Mouse (Mus musculus) neural tube, embryonic 15.5 days (tissue): Measurements from ENCODE around the gene Pcp2. TPM values are rescaled to one million over a fixed set of nuclear protein-coding genes. Genes with fewer than 3 reads are reported as not detected.
A peak's percentile ranks its signal among the peaks of the same experiment; 100 is the strongest.

Experiments used
- ATAC-seq: fragments of 200-750 bp; cut with Nextera tagmentation; 2 replicates; pipeline ENCODE4 v1.8.0; 2017; ENCODE audit warnings: mild to moderate bottlenecking, moderate TSS enrichment, moderate library complexity; ENCODE audit not compliant: low FRiP score
- H3K27ac ChIP-seq: fragments of 300-500 bp; sonication (generic); replicated peaks from 2 replicates; pipeline ENCODE4 v1.5.1; 2015; ENCODE audit warnings: mild to moderate bottlenecking, inconsistent platforms
- H3K27me3 ChIP-seq: fragments of 300-500 bp; sonication (generic); replicated peaks from 2 replicates; pipeline ENCODE4 v1.6.1; 2015; ENCODE audit warnings: inconsistent platforms
- H3K36me3 ChIP-seq: fragments of 300-500 bp; sonication (generic); 2 replicates; pipeline ENCODE4 v1.6.1; 2015; ENCODE audit warnings: inconsistent platforms
- H3K4me1 ChIP-seq: fragments of 300-500 bp; sonication (generic); 2 replicates; pipeline ENCODE4 v1.6.1; 2015; ENCODE audit warnings: inconsistent platforms
- H3K4me2 ChIP-seq: fragments of 300-500 bp; sonication (generic); 2 replicates; pipeline ENCODE4 v1.6.1; 2015; ENCODE audit warnings: inconsistent platforms, mild to moderate bottlenecking, moderate library complexity
- H3K4me3 ChIP-seq: fragments of 300-500 bp; sonication (generic); replicated peaks from 2 replicates; pipeline ENCODE4 v1.5.1; 2015; ENCODE audit warnings: mild to moderate bottlenecking, inconsistent platforms
- H3K9ac ChIP-seq: fragments of 300-500 bp; sonication (generic); replicated peaks from 2 replicates; pipeline ENCODE4 v1.6.1; 2015; ENCODE audit warnings: mild to moderate bottlenecking, inconsistent platforms
- H3K9me3 ChIP-seq: fragments of 300-500 bp; sonication (generic); replicated peaks from 2 replicates; pipeline ENCODE4 v1.6.1; 2016; ENCODE audit warnings: inconsistent platforms
- WGBS: fragments of 180-500 bp; shearing (Covaris S2); methylation state at CpG from one replicate; pipeline ENCODE4 v1.1.7; 2015; ENCODE audit warnings: mixed read lengths; 5-methylcytosine and 5-hydroxymethylcytosine counted together
- polyA plus RNA-seq: library from polyadenylated mRNA; unstranded; fragments of >200 nt; fragmentation: Nextera tagmentation; extraction: Ambion mirVana; gene quantifications from 2 replicates; pipeline ENCODE4 v1.2.1, GENCODE M21; 2015

Pcp2 gene
- polyA plus RNA-seq: 0.11 and 0.82 TPM in 2 replicates

GRCm38 (mm10) chr8:3625445-3625844 lies at the start of gene Pcp2:
Gene Pcp2, minus strand, starts transcription at chr8:3625545.
- WGBS: 58% methylated on average over 1 of the region's 1 CpGs
- ATAC-seq: no peak

GRCm38 (mm10) chr8:3674671-3675070 lies 49.3 kb upstream of the Pcp2 start:
- Histone ChIP-seq H3K4me3 (no peak overlapping the region), H3K4me1 (peaks cover 36% of the 10 kb centered on the region), H3K27me3 (no peaks in the 10 kb centered on the region), H3K36me3 (peaks cover 12% of the 10 kb centered on the region), H3K4me2 (no peak overlapping the region), H3K27ac (no peak overlapping the region), H3K9me3 (no peaks in the 10 kb centered on the region), H3K9ac (no peak overlapping the region)
- ATAC-seq: no peak
- WGBS: 69% methylated on average over 3 of the region's 3 CpGs

More at GRCm38 (mm10) chr8:3625445-3625844, at the start of gene Pcp2:
- Histone ChIP-seq H3K4me3 (no peak within 1 kb of the TSS), H3K27ac (no peak within 1 kb of the TSS), H3K27me3 (peaks cover 10% of the 10 kb centered on the region), H3K4me2 (no peak within 1 kb of the TSS), H3K4me1 (peaks cover 15% of the 10 kb centered on the region), H3K9ac (0 out of 2 replicates have a peak within 1 kb of the TSS, but pooled peaks have one; percentile 5), H3K36me3 (no peaks in the 10 kb centered on the region), H3K9me3 (no peaks in the 10 kb centered on the region)

- Histone ChIP-seq H3K27me3 (no peaks in the 10 kb centered on the region), H3K4me3 (peak within 1 kb of the TSS; percentile 52), H3K9ac (peak within 1 kb of the TSS; percentile 56), H3K4me1 (peaks cover 19% of the 10 kb centered on the region), H3K9me3 (no peaks in the 10 kb centered on the region), H3K36me3 (no peaks in the 10 kb centered on the region), H3K27ac (peak within 1 kb of the TSS; percentile 82), H3K4me2 (peak within 1 kb of the TSS; percentile 73)
- under 1% methylated on average over 23 of the region's 23 CpGs for WGBS
- ATAC-seq: peak; percentile 88
Measured at GRCm38 (mm10) chr8:3671980-3672491, 46.7 kb upstream of the Pcp2 start, which contains the start of gene Fcor. Gene Fcor, minus strand, starts transcription at chr8:3672362.

- no peak for ATAC-seq
- 82% methylated on average over 2 of the region's 2 CpGs for WGBS
- no peaks in the 10 kb centered on the region for H3K27me3 ChIP-seq
- H3K4me1 ChIP-seq: peaks cover 14% of the 10 kb centered on the region
- H3K4me2 ChIP-seq: no peak overlapping the region
- no peak overlapping the region for H3K4me3 ChIP-seq
- no peaks in the 10 kb centered on the region for H3K9me3 ChIP-seq
- H3K27ac ChIP-seq: no peak overlapping the region
- H3K36me3 ChIP-seq: no peaks in the 10 kb centered on the region
- no peak overlapping the region for H3K9ac ChIP-seq
Measured at GRCm38 (mm10) chr8:3670388-3670787, 45.0 kb upstream of the Pcp2 start.

- Histone ChIP-seq H3K36me3 (no peaks in the 10 kb centered on the region), H3K9ac (no peak within 1 kb of the TSS), H3K27ac (no peak within 1 kb of the TSS), H3K4me1 (no peaks in the 10 kb centered on the region), H3K27me3 (no peaks in the 10 kb centered on the region), H3K4me2 (no peak within 1 kb of the TSS), H3K9me3 (no peaks in the 10 kb centered on the region), H3K4me3 (no peak within 1 kb of the TSS)
- 85% methylated on average over 6 of the region's 6 CpGs for WGBS
- no peak for ATAC-seq
Measured at GRCm38 (mm10) chr8:3665507-3665906, 40.2 kb upstream of the Pcp2 start, which contains the start of gene Mcemp1. Gene Mcemp1, plus strand, starts transcription at chr8:3665754.

GRCm38 (mm10) chr8:3664405-3664804 lies 39.1 kb upstream of the Pcp2 start:
- 71% methylated on average over 5 of the region's 5 CpGs for WGBS
- H3K4me3 ChIP-seq: no peak overlapping the region
- ATAC-seq: no peak
- no peaks in the 10 kb centered on the region for H3K9me3 ChIP-seq
- H3K27ac ChIP-seq: no peak overlapping the region
- H3K36me3 ChIP-seq: no peaks in the 10 kb centered on the region
- no peaks in the 10 kb centered on the region for H3K4me1 ChIP-seq
- H3K27me3 ChIP-seq: no peaks in the 10 kb centered on the region
- no peak overlapping the region for H3K9ac ChIP-seq
- H3K4me2 ChIP-seq: no peak overlapping the region

GRCm38 (mm10) chr8:3660889-3661288 lies 35.5 kb upstream of the Pcp2 start:
- peaks cover 9% of the 10 kb centered on the region; the same call in 1 of the 2 replicates for H3K4me1 ChIP-seq
- no peak overlapping the region for H3K27ac ChIP-seq
- H3K4me2 ChIP-seq: no peak overlapping the region
- no peak for ATAC-seq
- WGBS: 83% methylated on average over 8 of the region's 8 CpGs
- H3K4me3 ChIP-seq: no peak overlapping the region
- H3K36me3 ChIP-seq: no peaks in the 10 kb centered on the region
- H3K9ac ChIP-seq: no peak overlapping the region
- H3K9me3 ChIP-seq: no peaks in the 10 kb centered on the region
- no peaks in the 10 kb centered on the region for H3K27me3 ChIP-seq

- peak; percentile 34; the same call in 1 of the 2 replicates for ATAC-seq
- Histone ChIP-seq H3K9me3 (no peaks in the 10 kb centered on the region), H3K4me3 (no peak overlapping the region), H3K27me3 (no peaks in the 10 kb centered on the region), H3K4me1 (peaks cover 9% of the 10 kb centered on the region; the same call in 1 of the 2 replicates), H3K4me2 (no peak overlapping the region), H3K36me3 (no peaks in the 10 kb centered on the region), H3K9ac (no peak overlapping the region), H3K27ac (no peak overlapping the region)
- WGBS: 23% methylated on average over 7 of the region's 7 CpGs
Measured at GRCm38 (mm10) chr8:3656725-3657381, 31.5 kb upstream of the Pcp2 start.

GRCm38 (mm10) chr8:3655526-3655925 lies 30.2 kb upstream of the Pcp2 start, which contains the start of gene Retn:
Gene Retn, plus strand, starts transcription at chr8:3655770.
- 73% methylated on average over 3 of the region's 3 CpGs for WGBS
- H3K36me3 ChIP-seq: no peaks in the 10 kb centered on the region
- peaks cover 9% of the 10 kb centered on the region; the same call in 1 of the 2 replicates for H3K4me1 ChIP-seq
- no peak within 1 kb of the TSS for H3K4me2 ChIP-seq
- no peaks in the 10 kb centered on the region for H3K9me3 ChIP-seq
- no peaks in the 10 kb centered on the region for H3K27me3 ChIP-seq
- no peak for ATAC-seq
- no peak within 1 kb of the TSS for H3K4me3 ChIP-seq
- H3K27ac ChIP-seq: no peak within 1 kb of the TSS
- H3K9ac ChIP-seq: no peak within 1 kb of the TSS

GRCm38 (mm10) chr8:3654726-3655508 lies 29.6 kb upstream of the Pcp2 start:
- no peak overlapping the region for H3K27ac ChIP-seq
- ATAC-seq: peak; percentile 51
- no peak overlapping the region for H3K4me2 ChIP-seq
- H3K9ac ChIP-seq: no peak overlapping the region
- WGBS: 73% methylated on average over 11 of the region's 11 CpGs
- no peak overlapping the region for H3K4me3 ChIP-seq
- H3K4me1 ChIP-seq: peaks cover 9% of the 10 kb centered on the region; the same call in 1 of the 2 replicates
- no peaks in the 10 kb centered on the region for H3K36me3 ChIP-seq
- H3K27me3 ChIP-seq: no peaks in the 10 kb centered on the region
- no peaks in the 10 kb centered on the region for H3K9me3 ChIP-seq

GRCm38 (mm10) chr8:3652845-3653244 lies 27.5 kb upstream of the Pcp2 start:
- WGBS: 69% methylated on average over 3 of the region's 3 CpGs

More at GRCm38 (mm10) chr8:3652845-3653244, 27.5 kb upstream of the Pcp2 start:
- Histone ChIP-seq H3K27ac (no peak overlapping the region), H3K9ac (no peak overlapping the region), H3K27me3 (no peaks in the 10 kb centered on the region), H3K4me2 (no peak overlapping the region), H3K36me3 (no peaks in the 10 kb centered on the region), H3K4me1 (peaks cover 9% of the 10 kb centered on the region; the same call in 1 of the 2 replicates), H3K9me3 (no peaks in the 10 kb centered on the region), H3K4me3 (no peak overlapping the region)
- ATAC-seq: no peak
